Mouse (Mus musculus): ENCODE measurements around the gene Rer1.

DNA sequence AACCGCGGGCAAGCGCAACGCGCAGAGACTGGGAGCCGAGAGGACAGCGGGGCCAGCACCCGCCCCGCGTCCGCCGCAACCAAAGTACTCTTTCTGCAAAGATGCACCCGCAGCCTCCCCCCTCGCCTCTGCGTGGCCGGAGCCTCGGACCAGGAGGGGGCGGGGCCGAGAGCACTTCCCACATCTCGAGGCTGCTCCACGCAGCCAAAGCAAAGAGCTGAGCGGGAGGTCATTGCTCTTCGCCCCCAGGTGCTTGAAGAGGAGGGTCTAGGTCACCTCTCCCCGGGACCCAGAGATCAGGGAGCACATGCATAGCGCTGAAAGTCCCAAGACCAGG lies 42.9 kb downstream of the Rer1 start:
- no peak for TF ChIP-seq ZNF384 (IDR thresholded peaks at IDR 0.05; ENCODE audit: low read depth, low read length)
- no peak for TF ChIP-seq MAFK (IDR thresholded peaks at IDR 0.05; ENCODE audit: insufficient read depth, low read depth, low read length)
- no peak for TF ChIP-seq HCFC1 (IDR thresholded peaks at IDR 0.05; ENCODE audit: borderline replicate concordance, insufficient read depth, low read length)

Measured in ES-E14 (cell line).